12 mouse cellular contexts compared by ENCODE assay signal in genomic region chr12:16136214-16136671, GRCm38 (mm10).
DNase-seq lines count a peak whose midpoint lies in the region; ATAC-seq and TF ChIP-seq lines count a peak whose summit lies in the region.
"Had no signal": no experiment of that assay in that cellular context is flagged by ENCODE, and none has a peak within 500 bp of the region (broad histone marks: within the 10 kb centered on the region; RNA-seq: fewer than 3 reads in every experiment).

No protein-coding gene starts in this region.

- 18% methylated on average over 5 of the region's 5 CpGs for WGBS in midbrain, embryonic 10.5 days
- WGBS in midbrain, embryonic 15.5 days: 21% methylated on average over 5 of the region's 5 CpGs

- no peak for ATAC-seq in midbrain, embryonic 15.5 days (replicated peaks)
- peak; percentile 61 for ATAC-seq in neutrophil, adult 5-6 weeks (ENCODE audit: extremely low read depth, insufficient number of reproducible peaks, low FRiP score, poor library complexity, severe bottlenecking)
- ATAC-seq: intestine, embryonic 15.5 days had no signal

- H3K27ac ChIP-seq in midbrain, embryonic 10.5 days (replicated peaks): 0 out of 2 replicates have a peak overlapping the region, but pooled peaks have one; percentile 52
- H3K27ac ChIP-seq in midbrain, embryonic 15.5 days: no peak overlapping the region
- no peak overlapping the region for H3K27ac ChIP-seq in ES-Bruce4 (ENCODE audit: insufficient read depth, low read length)
- no peak overlapping the region for H3K27ac ChIP-seq in gastrocnemius, adult 2 months
- H3K27ac ChIP-seq: intestine, embryonic 15.5 days had no signal

- no peak overlapping the region for H3K4me2 ChIP-seq in midbrain, embryonic 15.5 days
- H3K4me2 ChIP-seq: intestine, embryonic 15.5 days had no signal

- TF ChIP-seq POLR2A in ES-Bruce4 (IDR thresholded peaks at IDR 0.05; ENCODE audit: insufficient read depth, low read length): no peak

- no peak for DNase-seq in midbrain, embryonic 10.5 days (ENCODE audit: low spot score)
- peak; percentile 17 for DNase-seq in liver
- DNase-seq in retina, embryonic 14.5 days (ENCODE audit: low spot score): no peak
- no peak for DNase-seq in cerebellum, adult 9-10 months
- DNase-seq in gastrocnemius, adult 2 months: no peak
- DNase-seq: gastrocnemius, postnatal 36 days; kidney, postnatal 25 days; lung, postnatal 10 days had no signal

- peaks cover 13% of the 10 kb centered on the region for H3K4me1 ChIP-seq in midbrain, embryonic 10.5 days
- no peaks in the 10 kb centered on the region for H3K4me1 ChIP-seq in midbrain, embryonic 15.5 days
- H3K4me1 ChIP-seq in ES-Bruce4 (ENCODE audit: control insufficient read depth, insufficient read depth, low read length): no peaks in the 10 kb centered on the region
- H3K4me1 ChIP-seq: intestine, embryonic 15.5 days had no signal

- H3K27me3 ChIP-seq in midbrain, embryonic 10.5 days (ENCODE audit: low read depth, poor library complexity, severe bottlenecking): no peaks in the 10 kb centered on the region
- no peaks in the 10 kb centered on the region for H3K27me3 ChIP-seq in midbrain, embryonic 15.5 days (replicated peaks)
- H3K27me3 ChIP-seq in ES-Bruce4 (ENCODE audit: control insufficient read depth, insufficient read depth, low read length, poor library complexity, severe bottlenecking): no peaks in the 10 kb centered on the region
- H3K27me3 ChIP-seq: intestine, embryonic 15.5 days had no signal

- H3K36me3 ChIP-seq in midbrain, embryonic 10.5 days: no peaks in the 10 kb centered on the region
- no peaks in the 10 kb centered on the region for H3K36me3 ChIP-seq in midbrain, embryonic 15.5 days (replicated peaks)
- H3K36me3 ChIP-seq in ES-Bruce4 (ENCODE audit: control insufficient read depth, insufficient read depth, low read length, poor library complexity, severe bottlenecking): no peaks in the 10 kb centered on the region
- H3K36me3 ChIP-seq: intestine, embryonic 15.5 days had no signal

- no peak overlapping the region for H3K4me3 ChIP-seq in midbrain, embryonic 10.5 days
- H3K4me3 ChIP-seq in midbrain, embryonic 15.5 days: no peak overlapping the region
- no peak overlapping the region for H3K4me3 ChIP-seq in ES-Bruce4 (ENCODE audit: low read depth, low read length)
- H3K4me3 ChIP-seq in gastrocnemius, adult 2 months: no peak overlapping the region
- H3K4me3 ChIP-seq: intestine, embryonic 15.5 days had no signal

- no peak overlapping the region for H3K9ac ChIP-seq in midbrain, embryonic 15.5 days
- no peak overlapping the region for H3K9ac ChIP-seq in ES-Bruce4 (ENCODE audit: low read depth, poor library complexity, severe bottlenecking)
- H3K9ac ChIP-seq: intestine, embryonic 15.5 days had no signal

- intact Hi-C loops in gastrocnemius, adult 2 months (cut with DNase I): no loop called here

- no peak for TF ChIP-seq CTCF in ES-Bruce4 (IDR thresholded peaks at IDR 0.05; ENCODE audit: low read depth, low read length)
- no peak for TF ChIP-seq CTCF in gastrocnemius, adult 2 months (IDR thresholded peaks at IDR 0.05)

- H3K9me3 ChIP-seq in midbrain, embryonic 10.5 days (replicated peaks): no peaks in the 10 kb centered on the region
- no peaks in the 10 kb centered on the region for H3K9me3 ChIP-seq in midbrain, embryonic 15.5 days
- no peaks in the 10 kb centered on the region for H3K9me3 ChIP-seq in ES-Bruce4 (replicated peaks; ENCODE audit: control insufficient read depth, insufficient read depth, low read length, poor library complexity, severe bottlenecking)
- H3K9me3 ChIP-seq: intestine, embryonic 15.5 days had no signal

- peak; percentile 52; the same call in 1 of the 2 replicates for TF ChIP-seq EP300 in ES-Bruce4 (IDR thresholded peaks at IDR 0.05; ENCODE audit: insufficient read depth, low read depth, low read length)
